Mouse (Mus musculus): ENCODE measurements around the gene Xylt1. TPM values are rescaled to one million over a fixed set of nuclear protein-coding genes. Genes with fewer than 3 reads are reported as not detected.
A peak's percentile ranks its signal among the peaks of the same experiment; 100 is the strongest.

Xylt1 gene
- polyA plus RNA-seq, 1 experiment from 2014 or later, result 1.8 TPM

DNA sequence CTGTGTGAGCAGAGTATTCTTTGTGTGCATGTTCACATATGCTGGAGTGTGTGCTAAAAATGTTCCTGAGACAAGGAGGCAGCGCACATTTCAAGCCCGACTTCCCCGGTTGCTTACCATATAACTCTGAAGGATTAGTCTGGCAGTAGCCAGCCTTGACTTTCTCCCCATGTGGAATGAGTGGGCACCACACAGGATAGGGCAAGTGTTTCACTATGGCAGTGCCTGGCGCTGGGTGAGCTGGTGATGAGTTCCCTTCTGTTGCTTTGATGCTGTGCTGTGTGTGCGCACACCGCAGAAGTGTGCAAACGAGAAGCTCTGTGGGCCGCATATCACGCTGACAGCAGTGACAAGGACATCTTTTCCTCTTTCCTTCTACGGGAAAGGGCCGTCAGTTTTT lies 56.1 kb downstream of the Xylt1 start:
- H3K36me3 ChIP-seq, result no peaks in the 10 kb centered on the region
- peaks cover 7% of the 10 kb centered on the region; the same call in 1 of the 2 replicates for H3K4me1 ChIP-seq (replicated peaks)
- WGBS, result 88% methylated on average over 11 of the region's 11 CpGs
- no peak for ATAC-seq (ENCODE audit: insufficient number of reproducible peaks, insufficient read depth, low FRiP score, low TSS enrichment, low read depth)
- H3K27ac ChIP-seq, result peak overlapping the region; percentile 75; the same call in 1 of the 2 replicates
- H3K4me2 ChIP-seq, result no peak overlapping the region
- H3K9ac ChIP-seq (replicated peaks), result no peak overlapping the region
- no peak overlapping the region for H3K4me3 ChIP-seq (replicated peaks)
- no peaks in the 10 kb centered on the region for H3K9me3 ChIP-seq
- H3K27me3 ChIP-seq, result peaks cover 3% of the 10 kb centered on the region; the same call in 1 of the 2 replicates

DNA sequence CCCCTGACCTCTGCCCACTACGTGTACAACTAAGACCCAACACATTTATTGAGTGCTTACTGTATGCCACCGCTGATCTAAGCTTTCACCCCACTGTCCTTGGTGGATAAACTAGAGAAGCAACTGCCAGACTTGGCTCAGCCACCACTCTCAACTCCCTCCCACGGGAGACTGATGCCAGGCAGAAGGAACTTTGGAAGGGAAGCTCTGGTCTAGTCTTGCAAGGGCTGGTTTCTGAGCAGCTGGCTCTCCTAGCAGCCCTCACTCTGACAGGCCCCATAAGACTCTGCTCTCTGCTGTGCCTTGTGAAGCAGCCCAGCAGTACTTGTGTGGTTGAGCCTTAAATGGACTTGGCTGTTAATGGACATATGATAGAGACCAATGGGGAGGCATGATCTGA lies 60.2 kb downstream of the Xylt1 start:
- no peak overlapping the region for H3K4me3 ChIP-seq (replicated peaks)
- WGBS, result 89% methylated on average over 3 of the region's 3 CpGs
- peaks cover 14% of the 10 kb centered on the region for H3K4me1 ChIP-seq (replicated peaks)
- no peak overlapping the region for H3K9ac ChIP-seq (replicated peaks)
- H3K27me3 ChIP-seq, result peaks cover 7% of the 10 kb centered on the region; the same call in 1 of the 2 replicates
- ATAC-seq (ENCODE audit: insufficient number of reproducible peaks, insufficient read depth, low FRiP score, low TSS enrichment, low read depth), result no peak
- H3K9me3 ChIP-seq, result 0 out of 2 replicates have a peak, but pooled peaks cover 1% of the 10 kb centered on the region
- no peaks in the 10 kb centered on the region for H3K36me3 ChIP-seq
- H3K27ac ChIP-seq, result no peak overlapping the region
- H3K4me2 ChIP-seq, result no peak overlapping the region

DNA sequence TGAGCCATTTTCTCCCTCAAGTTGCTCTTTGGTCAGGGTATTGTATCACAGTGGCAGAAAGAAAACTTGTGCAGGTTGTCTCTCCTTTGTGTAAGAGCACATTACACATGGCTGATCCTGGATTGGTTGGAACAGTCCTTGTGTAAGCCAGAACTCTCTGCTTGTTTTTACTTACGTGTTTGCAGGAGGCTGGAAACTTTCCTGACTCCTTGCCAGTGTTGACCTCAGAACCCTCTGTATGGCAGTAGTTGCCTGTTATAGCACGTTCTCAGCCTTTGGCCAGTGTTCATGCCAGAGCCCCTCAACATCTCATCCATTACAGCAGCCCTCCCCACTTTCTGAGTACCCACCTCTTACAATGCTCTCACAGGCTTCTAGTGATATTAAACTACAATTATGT lies 61.9 kb downstream of the Xylt1 start:
- WGBS, result 91% methylated on average over 2 of the region's 2 CpGs
- no peak overlapping the region for H3K27ac ChIP-seq
- no peak overlapping the region for H3K4me2 ChIP-seq
- H3K4me3 ChIP-seq (replicated peaks), result no peak overlapping the region
- no peak for ATAC-seq (ENCODE audit: insufficient number of reproducible peaks, insufficient read depth, low FRiP score, low TSS enrichment, low read depth)
- peaks cover 16% of the 10 kb centered on the region for H3K27me3 ChIP-seq
- H3K9ac ChIP-seq (replicated peaks), result no peak overlapping the region
- H3K36me3 ChIP-seq, result no peaks in the 10 kb centered on the region
- H3K4me1 ChIP-seq (replicated peaks), result peaks cover 17% of the 10 kb centered on the region
- H3K9me3 ChIP-seq, result 0 out of 2 replicates have a peak, but pooled peaks cover 4% of the 10 kb centered on the region

DNA sequence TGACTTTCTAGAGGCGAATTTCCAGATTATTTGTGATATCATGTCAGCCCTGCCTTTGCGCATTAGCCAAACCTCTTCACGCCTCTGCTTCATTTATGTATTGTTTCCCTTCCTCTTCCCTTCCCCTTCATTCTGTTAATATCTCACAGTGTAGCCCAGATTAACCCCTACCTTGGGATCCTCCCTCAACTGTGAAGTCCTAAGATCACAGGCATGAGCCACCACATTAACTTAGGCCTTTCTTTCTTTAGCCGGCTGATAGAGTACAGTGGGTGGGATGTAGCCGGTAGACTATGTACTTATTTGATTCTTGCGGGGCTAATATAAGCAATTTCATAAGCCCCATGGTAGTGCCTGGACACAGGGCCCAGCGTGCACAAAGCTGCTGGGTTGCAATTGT lies 62.4 kb downstream of the Xylt1 start:
- H3K27ac ChIP-seq, result no peak overlapping the region
- no peak overlapping the region for H3K4me2 ChIP-seq
- H3K9me3 ChIP-seq, result 0 out of 2 replicates have a peak, but pooled peaks cover 4% of the 10 kb centered on the region
- H3K4me3 ChIP-seq (replicated peaks), result no peak overlapping the region
- peaks cover 17% of the 10 kb centered on the region for H3K4me1 ChIP-seq (replicated peaks)
- no peaks in the 10 kb centered on the region for H3K36me3 ChIP-seq
- peaks cover 19% of the 10 kb centered on the region for H3K27me3 ChIP-seq
- H3K9ac ChIP-seq (replicated peaks), result no peak overlapping the region
- no peak for ATAC-seq (ENCODE audit: insufficient number of reproducible peaks, insufficient read depth, low FRiP score, low TSS enrichment, low read depth)
- 91% methylated on average over 7 of the region's 7 CpGs for WGBS

DNA sequence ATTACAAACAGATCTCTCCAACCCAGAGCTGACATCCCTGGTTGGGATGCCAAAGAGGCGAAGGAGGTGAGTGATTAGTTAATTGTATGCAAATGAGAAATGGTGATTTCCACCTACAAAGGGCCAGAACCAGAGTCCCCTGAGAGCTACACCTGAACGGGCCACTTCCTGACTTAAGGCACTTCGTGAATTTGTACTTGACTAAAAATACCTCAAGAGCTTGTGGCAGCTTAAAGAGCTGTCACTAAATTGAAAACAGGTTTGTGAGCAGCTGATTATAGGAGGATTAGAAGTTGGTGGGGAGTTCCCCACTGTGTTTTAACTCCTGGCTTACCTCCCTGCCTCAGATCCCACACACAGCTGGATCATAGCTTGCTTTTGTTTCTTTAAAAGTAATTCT lies 64.7 kb downstream of the Xylt1 start:
- ATAC-seq (ENCODE audit: insufficient number of reproducible peaks, insufficient read depth, low FRiP score, low TSS enrichment, low read depth), result no peak
- H3K36me3 ChIP-seq, result no peaks in the 10 kb centered on the region

DNA sequence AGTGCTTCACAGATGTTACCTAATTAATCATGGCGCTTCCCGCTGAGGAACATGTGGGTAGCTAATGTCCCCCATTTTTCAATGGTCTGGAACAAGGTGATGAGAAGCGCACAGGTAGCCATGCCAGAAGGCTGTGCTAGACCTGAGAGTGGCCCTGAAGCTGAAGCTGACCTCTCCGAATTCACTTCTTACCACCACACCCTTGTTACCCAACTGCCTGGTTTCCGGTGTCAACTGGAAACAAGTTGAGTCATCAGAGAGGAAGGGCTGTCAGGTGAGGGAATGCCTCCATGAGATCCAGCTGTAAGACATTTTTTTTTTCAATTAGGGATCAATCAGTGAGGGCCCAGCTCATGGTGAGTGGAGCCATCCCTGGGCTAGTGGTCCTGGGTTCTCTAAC lies 68.8 kb downstream of the Xylt1 start:
- WGBS, result 95% methylated on average over 5 of the region's 5 CpGs
- Histone ChIP-seq H3K36me3 (no peaks in the 10 kb centered on the region), H3K4me2 (no peak overlapping the region), H3K4me1 (replicated peaks) (peaks cover 29% of the 10 kb centered on the region), H3K9me3 (0 out of 2 replicates have a peak, but pooled peaks cover 4% of the 10 kb centered on the region), H3K4me3 (replicated peaks) (no peak overlapping the region), H3K9ac (replicated peaks) (no peak overlapping the region), H3K27me3 (peaks cover 23% of the 10 kb centered on the region), H3K27ac (no peak overlapping the region)
- no peak for ATAC-seq (ENCODE audit: insufficient number of reproducible peaks, insufficient read depth, low FRiP score, low TSS enrichment, low read depth)

More for the DNA sequence above, 64.7 kb downstream of the Xylt1 start:
- H3K27ac ChIP-seq, result no peak overlapping the region
- H3K4me3 ChIP-seq (replicated peaks), result no peak overlapping the region
- peaks cover 23% of the 10 kb centered on the region for H3K27me3 ChIP-seq
- WGBS, result 19% methylated on average over 3 of the region's 3 CpGs
- H3K4me2 ChIP-seq, result no peak overlapping the region
- no peak overlapping the region for H3K9ac ChIP-seq (replicated peaks)
- peaks cover 17% of the 10 kb centered on the region for H3K4me1 ChIP-seq (replicated peaks)
- 0 out of 2 replicates have a peak, but pooled peaks cover 4% of the 10 kb centered on the region for H3K9me3 ChIP-seq

DNA sequence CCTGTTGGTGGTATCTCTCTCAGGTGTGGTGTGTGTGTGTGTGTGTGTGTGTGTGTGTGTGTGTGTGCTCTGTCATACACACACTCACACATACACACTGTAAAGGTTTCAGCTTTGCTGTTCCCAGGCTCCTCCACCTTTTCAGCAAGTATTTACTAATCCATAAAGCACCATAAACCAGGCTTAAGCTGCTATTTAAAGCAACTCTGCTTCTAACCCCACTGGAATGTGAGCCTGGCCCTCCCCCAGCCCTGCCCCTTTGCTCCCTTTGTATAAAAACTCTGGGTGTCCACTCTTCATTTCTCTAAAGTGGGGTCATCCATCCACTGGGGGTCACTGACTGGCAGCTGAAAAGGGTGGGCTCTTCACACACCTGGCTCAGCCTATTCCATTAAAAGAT lies 70.4 kb downstream of the Xylt1 start:
- Histone ChIP-seq H3K4me3 (replicated peaks) (no peak overlapping the region), H3K9ac (replicated peaks) (no peak overlapping the region), H3K36me3 (no peaks in the 10 kb centered on the region), H3K9me3 (0 out of 2 replicates have a peak, but pooled peaks cover under 1% of the 10 kb centered on the region), H3K4me2 (no peak overlapping the region), H3K27me3 (peaks cover 23% of the 10 kb centered on the region), H3K4me1 (replicated peaks) (peaks cover 13% of the 10 kb centered on the region), H3K27ac (no peak overlapping the region)
- ATAC-seq (ENCODE audit: insufficient number of reproducible peaks, insufficient read depth, low FRiP score, low TSS enrichment, low read depth), result 0 out of 2 replicates have a peak, but pooled peaks have one; percentile 65

DNA sequence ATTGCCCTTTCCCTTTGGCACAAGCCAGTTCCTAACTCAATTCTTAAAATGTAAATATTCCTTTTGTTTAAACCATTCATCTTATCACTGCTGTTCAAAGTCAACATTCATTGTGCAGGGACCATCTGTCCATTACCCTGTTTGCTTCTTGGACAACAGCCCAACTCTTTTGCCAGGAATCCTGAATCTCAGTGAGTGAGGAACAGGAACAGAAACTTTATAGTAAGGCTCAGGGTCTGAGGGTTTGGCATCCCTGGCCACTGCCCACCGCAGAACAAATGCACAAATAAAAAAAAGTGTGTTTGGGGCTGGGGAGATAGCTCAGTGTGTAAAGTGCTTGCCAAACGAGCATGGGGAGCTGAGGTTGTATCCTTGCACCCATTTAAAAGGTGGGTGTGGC lies 71.5 kb downstream of the Xylt1 start:
- 64% methylated on average over 2 of the region's 2 CpGs for WGBS

DNA sequence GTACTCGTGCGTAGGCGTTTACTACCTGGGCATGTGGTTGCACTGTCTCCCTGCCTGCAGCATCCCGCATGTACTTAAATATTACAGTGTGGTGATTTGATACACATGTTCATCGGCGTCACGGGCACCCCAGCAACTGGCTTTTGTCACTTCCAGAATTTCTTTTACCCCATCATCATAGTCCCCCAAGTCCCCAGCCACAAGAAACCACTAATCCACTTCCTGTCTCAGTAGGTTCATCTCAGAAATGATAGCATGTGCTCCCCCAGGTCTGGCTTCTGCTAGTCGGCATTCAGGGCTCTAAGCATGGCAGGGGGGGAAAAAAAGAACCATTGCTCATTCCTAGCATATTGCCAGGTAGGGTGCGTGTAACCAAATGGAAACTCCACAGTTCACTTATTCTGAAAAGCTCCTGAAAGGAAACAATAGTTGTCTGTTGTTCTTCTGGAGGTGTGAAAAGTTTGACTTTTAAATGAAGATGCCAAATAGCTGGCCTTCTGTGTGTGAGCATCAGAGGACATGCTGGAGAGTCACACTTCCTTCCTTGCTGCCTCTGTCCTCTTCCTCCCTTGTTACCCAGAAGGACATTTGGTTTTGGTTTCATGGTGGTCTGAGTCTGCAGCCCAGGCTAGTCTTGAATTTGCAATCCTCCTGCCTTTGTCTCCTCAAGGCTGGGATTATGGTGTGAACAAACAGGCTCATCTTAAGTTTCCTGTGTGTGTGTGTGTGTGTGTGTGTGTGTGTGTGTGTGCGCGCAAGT lies 74.2 kb downstream of the Xylt1 start:
- H3K9ac ChIP-seq (replicated peaks), result no peak overlapping the region
- H3K4me2 ChIP-seq, result no peak overlapping the region
- WGBS, result 84% methylated on average over 11 of the region's 11 CpGs
- H3K27ac ChIP-seq, result no peak overlapping the region
- H3K9me3 ChIP-seq, result no peaks in the 10 kb centered on the region
- ATAC-seq (ENCODE audit: insufficient number of reproducible peaks, insufficient read depth, low FRiP score, low TSS enrichment, low read depth), result no peak
- H3K4me1 ChIP-seq (replicated peaks), result peaks cover 13% of the 10 kb centered on the region
- peaks cover 4% of the 10 kb centered on the region; the same call in 1 of the 2 replicates for H3K27me3 ChIP-seq
- no peaks in the 10 kb centered on the region for H3K36me3 ChIP-seq
- H3K4me3 ChIP-seq (replicated peaks), result no peak overlapping the region

More for the DNA sequence above, 71.5 kb downstream of the Xylt1 start:
- H3K9ac ChIP-seq (replicated peaks), result no peak overlapping the region
- peaks cover 13% of the 10 kb centered on the region for H3K4me1 ChIP-seq (replicated peaks)
- peaks cover 18% of the 10 kb centered on the region for H3K27me3 ChIP-seq
- no peak for ATAC-seq (ENCODE audit: insufficient number of reproducible peaks, insufficient read depth, low FRiP score, low TSS enrichment, low read depth)
- no peaks in the 10 kb centered on the region for H3K36me3 ChIP-seq
- no peak overlapping the region for H3K4me2 ChIP-seq
- H3K4me3 ChIP-seq (replicated peaks), result no peak overlapping the region
- no peak overlapping the region for H3K27ac ChIP-seq
- H3K9me3 ChIP-seq, result no peaks in the 10 kb centered on the region

DNA sequence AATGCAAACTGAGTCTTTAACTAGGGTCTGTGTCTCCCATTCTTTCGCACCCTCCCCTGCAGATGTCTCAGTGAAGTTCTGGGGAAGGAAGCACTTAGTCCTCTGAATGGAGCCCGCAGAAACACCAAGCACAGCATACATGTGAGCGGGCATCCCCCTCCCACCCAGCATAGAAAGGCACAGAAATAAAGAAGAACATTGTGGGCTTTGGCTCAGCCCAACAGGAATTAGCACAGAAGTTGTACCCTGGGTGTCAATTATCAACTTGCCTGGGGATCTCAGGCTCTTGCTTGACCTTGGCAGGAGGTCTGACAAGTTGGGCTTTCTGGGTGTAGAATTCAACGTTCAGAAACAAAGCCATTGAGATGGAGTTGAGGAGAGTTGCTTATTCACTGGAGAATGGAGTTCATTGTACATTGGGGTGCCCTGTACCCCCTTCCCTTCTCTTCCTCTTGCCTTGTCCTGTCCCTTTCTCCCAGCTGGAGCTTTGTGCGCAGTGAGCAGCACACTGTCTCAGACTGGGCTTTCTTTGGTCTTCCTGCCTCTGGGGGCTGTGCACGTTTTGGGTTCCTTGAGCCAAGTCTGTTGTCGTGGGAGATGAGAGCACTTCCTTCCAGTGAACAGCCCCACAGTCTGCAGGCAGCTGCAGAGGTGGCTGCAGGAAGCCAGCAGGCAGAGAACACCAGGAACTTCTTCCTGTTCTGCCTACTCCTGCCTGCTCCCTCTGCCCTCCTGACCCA lies 81.6 kb downstream of the Xylt1 start:
- H3K9ac ChIP-seq (replicated peaks), result no peak overlapping the region
- WGBS, result 61% methylated on average over 7 of the region's 7 CpGs

DNA sequence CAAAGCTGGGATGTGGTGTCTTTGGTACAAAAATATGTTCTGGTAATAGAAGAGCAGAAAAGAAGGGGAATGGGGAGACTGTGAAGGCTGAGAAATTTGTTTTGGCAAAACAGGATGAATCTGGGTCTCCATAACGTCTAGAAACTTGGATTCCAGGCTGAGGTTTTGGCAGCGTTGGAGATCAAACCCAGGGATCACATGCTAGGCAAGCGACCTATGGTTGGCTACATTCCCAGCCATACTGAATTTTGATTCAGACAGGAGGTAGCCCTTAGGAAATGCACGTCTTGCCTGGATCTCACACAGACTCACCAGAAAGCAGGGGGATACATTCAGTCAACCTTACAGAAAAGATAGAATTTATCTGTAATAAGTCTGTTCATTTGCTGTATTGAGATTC lies 84.2 kb downstream of the Xylt1 start:
- no peak overlapping the region for H3K27ac ChIP-seq
- H3K36me3 ChIP-seq, result no peaks in the 10 kb centered on the region
- no peak overlapping the region for H3K4me3 ChIP-seq (replicated peaks)
- no peaks in the 10 kb centered on the region for H3K27me3 ChIP-seq
- H3K4me2 ChIP-seq, result no peak overlapping the region
- WGBS, result 75% methylated on average over 4 of the region's 4 CpGs
- H3K4me1 ChIP-seq (replicated peaks), result peaks cover 13% of the 10 kb centered on the region; the same call in 1 of the 2 replicates
- no peak for ATAC-seq (ENCODE audit: insufficient number of reproducible peaks, insufficient read depth, low FRiP score, low TSS enrichment, low read depth)
- no peak overlapping the region for H3K9ac ChIP-seq (replicated peaks)
- no peaks in the 10 kb centered on the region for H3K9me3 ChIP-seq

More for the DNA sequence above, 81.6 kb downstream of the Xylt1 start:
- no peak for ATAC-seq (ENCODE audit: insufficient number of reproducible peaks, insufficient read depth, low FRiP score, low TSS enrichment, low read depth)
- Histone ChIP-seq H3K9me3 (no peaks in the 10 kb centered on the region), H3K4me2 (no peak overlapping the region), H3K27ac (0 out of 2 replicates have a peak overlapping the region, but pooled peaks have one; percentile 17), H3K4me1 (replicated peaks) (peaks cover 11% of the 10 kb centered on the region; the same call in 1 of the 2 replicates), H3K4me3 (replicated peaks) (no peak overlapping the region), H3K27me3 (no peaks in the 10 kb centered on the region), H3K36me3 (no peaks in the 10 kb centered on the region)
